Mouse (Mus musculus): Measurements from ENCODE around the gene Slc17a5. TPM values are rescaled to one million over a fixed set of nuclear protein-coding genes. Genes with fewer than 3 reads are reported as not detected.
"Not testable (repeated sequence)": the region's sequence is repeated elsewhere in the genome, so short reads cannot be mapped to it uniquely, and the experiment has no call there.

The Slc17a5 gene
- total RNA-seq, 2 experiments from 2014 or later, result 6.5 to 6.9 TPM

DNA sequence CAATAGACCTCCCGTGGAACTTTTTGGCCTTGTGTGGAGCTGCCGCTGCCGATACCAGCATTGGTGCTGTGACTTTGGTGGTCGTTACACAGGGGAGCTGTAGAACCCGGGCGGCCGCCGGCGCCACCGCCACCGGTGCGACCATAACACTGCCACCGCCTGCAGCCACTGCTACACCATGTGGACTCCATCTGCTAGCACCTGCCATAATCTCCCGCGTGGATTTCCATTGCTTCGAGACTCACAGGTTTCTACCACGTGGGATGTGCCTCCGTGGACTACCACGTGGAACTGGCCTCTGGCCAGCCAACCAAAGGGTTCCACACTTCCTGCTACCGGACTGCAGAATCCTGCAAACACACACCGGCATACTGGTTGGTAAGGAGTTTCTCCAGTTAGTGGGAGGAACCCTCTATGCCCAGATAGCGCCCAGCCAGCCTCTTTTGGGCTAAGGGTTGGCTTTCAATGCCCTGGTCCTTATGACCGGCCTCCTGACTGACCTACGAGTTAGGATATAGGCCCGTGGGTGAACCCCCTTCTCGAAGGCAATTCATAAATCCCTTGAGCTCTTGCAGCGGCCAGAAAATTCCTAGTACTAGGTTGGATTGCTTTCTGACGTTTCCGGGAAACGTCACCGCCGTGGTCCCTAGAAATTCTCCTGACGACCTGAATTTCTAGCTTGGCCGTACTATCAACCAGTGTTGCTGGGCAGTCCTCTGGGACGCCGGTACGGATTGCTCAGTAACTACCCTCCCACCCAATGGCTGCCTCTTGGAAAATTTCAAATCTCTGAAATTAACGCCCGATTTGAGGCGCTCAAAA lies 66.8 kb downstream of the Slc17a5 start:
- intact Hi-C loops (cut with DNase I), result loop anchor here (2.0 kb wide), 1 partner anchor 38 kb away; no protein-coding TSS in a partner anchor
- DNase-seq, result peak; percentile 34 to 41

DNA sequence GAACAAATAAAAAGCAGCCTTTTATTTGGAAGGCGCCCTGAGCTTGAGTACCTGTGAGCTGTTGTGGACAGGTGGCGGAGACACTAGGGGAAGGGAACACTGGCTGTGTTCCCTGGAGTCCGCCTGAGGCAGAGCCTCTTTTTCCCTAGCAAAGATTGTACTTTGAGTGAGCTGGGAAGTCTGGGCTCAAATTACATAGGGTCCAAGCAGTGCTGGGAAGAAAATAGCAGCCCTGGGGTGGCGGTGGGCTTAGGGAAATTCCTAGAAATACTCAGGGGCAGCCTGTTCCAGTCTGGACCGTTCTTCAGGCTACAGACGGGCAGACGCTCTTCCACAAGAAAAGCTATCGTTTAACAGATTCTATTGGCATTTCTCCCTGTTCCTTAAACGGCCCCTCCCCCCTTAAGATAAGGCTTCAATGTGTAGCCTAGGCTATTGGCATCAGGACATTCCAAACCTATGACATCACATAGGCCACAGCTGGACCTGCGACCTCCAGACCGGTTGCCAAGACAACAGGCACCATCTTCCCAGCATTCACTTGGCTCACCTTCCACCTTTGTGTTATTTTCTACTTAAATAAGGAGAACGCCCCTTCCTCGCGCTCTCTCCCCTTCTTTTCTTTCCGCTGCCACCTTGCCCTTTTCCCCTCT lies 67.6 kb downstream of the Slc17a5 start:
- intact Hi-C loops (cut with DNase I), result loop anchor here (2.0 kb wide), 1 partner anchor 37 kb away; no protein-coding TSS in a partner anchor
- no peak for DNase-seq

DNA sequence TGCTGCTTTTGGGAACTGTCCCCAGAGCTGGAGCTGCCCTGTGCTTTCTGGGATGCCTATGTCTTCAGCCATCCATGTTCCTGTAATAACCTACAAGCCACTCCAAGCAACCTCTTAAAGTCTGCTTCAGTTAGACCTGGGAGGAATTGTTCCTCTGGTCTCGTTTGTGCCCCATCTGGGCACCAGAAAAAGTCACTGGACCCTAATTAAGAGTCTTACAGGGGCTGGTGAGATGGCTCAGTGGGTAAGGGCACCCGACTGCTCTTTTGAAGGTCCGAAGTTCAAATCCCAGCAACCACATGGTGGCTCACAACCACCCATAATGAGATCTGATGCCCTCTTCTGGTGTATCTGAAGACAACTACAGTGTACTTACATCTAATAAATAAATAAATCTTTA lies 70.6 kb downstream of the Slc17a5 start:
- intact Hi-C loops (cut with DNase I), result not testable (repeated sequence)

DNA sequence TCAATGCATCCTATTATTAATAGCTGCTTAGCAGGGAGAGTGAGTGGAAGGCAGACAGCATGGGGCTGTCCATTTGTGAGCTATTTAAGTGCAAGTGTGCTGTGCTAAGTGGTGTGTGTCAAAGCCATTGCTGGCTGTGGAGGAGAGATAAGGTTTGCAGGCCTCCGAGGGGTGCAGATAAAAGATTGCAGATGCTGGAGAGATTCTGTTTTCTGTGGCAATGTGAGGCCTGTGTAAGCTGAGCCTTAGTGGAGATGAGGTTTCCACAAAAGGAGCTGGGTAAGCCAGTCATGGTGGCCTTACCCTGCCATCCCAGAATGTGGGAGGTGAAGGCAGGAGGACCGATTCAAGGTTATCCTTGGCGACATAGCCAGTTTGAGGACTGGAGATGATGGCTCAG lies 71.7 kb downstream of the Slc17a5 start:
- intact Hi-C loops (cut with DNase I), result no loop called here
- no peak for DNase-seq

More for the DNA sequence above, 70.6 kb downstream of the Slc17a5 start:
- DNase-seq, result not testable (repeated sequence)

DNA sequence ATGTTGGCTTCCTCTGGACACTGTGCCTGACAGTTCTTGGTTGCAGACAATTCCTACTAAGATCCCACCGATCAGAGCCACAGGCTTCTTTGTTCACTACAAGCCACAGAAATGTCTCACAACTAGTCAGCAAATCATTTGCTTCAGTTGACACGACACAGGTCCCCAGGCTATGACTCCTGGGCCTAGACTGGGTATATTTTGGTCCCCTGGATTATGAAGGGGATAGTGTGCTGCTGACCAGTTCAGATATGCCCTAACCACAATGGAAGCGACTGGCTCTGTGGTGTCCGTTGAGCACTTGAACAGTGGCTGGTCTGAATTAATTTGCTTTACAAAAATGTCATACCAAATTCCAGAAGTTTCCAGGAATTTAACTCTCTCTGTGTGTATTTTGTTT lies 73.2 kb downstream of the Slc17a5 start:
- intact Hi-C loops (cut with DNase I), result no loop called here
- DNase-seq, result no peak

DNA sequence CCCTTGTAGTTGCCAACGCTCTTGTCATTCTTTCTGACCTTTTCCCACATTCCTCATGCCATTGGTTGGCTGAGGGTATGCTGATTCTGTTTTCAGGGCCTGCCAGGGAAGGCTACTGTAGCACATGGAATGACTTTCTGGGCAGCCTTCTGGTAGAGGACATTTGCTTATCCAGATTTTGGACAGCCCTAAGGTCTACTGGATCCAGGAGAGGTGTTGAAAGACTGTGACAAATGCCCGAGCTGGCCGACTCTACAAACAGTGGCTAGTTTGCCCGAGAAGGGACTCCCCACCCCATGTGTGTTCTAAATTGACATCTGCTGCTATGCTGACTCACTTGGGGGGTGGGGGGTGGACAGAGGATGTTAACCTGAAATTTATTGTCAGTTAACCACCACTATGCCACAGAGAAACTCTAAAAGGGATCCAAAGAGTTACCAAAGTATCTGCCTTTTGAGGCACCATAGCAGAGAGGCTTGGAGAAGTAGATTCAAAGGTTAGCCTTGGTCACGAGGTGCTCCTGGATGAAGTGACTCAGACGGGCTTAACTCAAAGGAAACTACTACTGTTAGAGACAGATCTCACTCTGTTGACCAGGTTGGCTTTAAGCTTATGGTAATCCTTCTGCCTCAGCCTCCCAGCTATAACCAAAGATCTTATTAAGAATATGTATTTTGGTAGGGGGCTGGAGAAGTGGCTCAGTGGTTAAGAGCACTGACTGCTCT lies 73.9 kb downstream of the Slc17a5 start:
- intact Hi-C loops (cut with DNase I), result no loop called here
- DNase-seq, result peak; percentile 32 to 51

DNA sequence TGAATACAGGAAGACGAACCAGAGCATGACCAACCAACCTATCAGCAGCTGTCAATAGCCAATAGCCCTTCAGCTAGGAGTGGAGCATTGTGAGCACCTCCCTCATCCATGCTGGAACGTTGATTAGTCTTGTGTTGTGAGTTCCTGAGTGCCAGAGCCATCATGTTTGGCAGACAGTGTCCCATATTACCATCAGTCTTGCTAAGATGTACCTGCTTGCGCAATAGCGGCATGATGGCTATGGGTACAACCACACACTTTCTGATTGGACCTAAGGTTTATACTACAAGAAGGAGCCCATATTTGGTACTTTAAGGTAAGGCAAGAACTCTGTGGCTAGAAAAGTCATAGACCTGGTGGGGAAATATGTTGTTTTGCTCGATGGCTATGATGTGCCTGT lies 76.1 kb downstream of the Slc17a5 start:
- intact Hi-C loops (cut with DNase I), result no loop called here
- DNase-seq, result no peak

DNA sequence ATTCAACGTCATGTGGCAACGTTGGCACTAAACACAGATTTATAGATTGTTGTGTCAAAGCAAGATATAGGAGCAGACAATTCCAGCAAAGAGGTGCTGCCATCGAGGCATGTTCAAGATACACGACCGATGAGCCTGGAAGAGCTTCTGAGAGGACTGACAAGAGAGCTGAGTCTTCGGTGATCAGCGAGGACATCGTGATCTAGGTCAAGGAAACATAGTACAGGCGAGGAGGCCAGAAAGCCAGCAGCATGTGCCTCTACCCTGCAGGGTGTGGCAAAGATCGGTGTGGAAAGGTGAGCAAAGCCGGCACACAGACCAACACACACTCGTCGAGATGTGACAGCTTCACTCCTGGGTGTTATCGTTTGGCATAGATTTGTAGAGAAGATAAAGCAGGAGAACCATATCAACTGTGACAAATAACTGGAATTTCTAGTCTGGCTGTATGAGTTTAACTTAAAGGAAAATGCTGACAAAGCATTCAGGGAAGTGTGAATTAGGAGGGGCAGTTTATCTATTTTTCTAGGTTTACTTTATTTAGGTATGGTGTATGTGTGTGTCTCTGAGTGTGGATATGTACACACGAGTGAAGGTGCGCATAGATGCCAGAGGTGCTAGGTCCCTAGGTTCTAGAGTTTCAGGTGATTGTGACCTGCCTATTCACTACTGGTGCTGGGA lies 79.6 kb downstream of the Slc17a5 start:
- DNase-seq, result no peak
- intact Hi-C loops (cut with DNase I), result no loop called here

DNA sequence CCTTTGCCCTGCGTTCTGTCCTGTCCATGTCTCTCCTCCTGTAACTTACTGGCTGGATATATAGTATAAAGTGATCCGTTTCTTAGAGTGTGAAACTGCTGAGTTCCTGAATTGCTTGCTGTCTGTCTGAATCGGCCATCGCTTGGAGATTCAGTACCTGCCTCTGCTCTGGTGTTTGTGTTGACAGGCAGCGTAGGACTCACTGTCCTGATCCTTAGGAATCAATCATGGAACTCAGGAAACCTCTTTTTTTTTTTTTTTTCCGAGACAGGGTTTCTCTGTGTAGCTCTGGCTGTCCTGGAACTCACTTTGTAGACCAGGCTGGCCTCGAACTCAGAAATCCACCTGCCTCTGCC lies 81.1 kb downstream of the Slc17a5 start:
- intact Hi-C loops (cut with DNase I), result no loop called here

DNA sequence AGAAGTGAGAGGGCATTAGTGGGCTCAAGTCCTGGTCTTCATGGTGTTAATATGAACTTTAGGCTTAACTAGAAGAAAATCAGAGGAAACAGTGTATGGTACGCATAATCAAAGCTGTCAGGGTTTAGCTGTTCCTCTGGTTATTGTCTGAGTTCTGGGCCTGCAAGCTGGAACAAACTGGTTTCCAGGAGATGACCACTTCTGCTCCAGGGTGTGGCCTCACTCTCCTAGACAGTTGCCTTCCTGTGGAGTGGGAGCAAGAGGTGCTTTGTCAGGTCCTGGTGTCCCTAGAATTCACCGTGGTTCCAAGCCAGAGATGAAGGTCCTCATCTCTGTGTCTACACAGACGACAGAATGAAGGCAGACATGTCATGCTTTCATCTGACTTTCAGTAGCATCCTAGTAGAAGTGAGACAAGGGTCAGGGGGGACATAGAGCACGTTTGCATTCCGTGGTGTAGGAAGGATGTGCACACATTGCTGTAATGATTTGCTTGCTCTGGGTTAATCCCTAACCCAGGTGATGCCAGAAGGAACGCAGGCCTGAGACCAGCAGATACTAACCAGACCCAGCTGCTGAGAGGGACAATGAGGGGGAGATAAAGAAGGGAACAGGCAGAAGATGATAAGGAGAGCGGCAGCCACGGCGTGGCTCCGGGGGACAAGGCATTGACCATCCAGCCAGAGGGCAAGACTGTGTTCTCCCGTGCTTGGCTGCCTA lies 81.7 kb downstream of the Slc17a5 start:
- no peak for DNase-seq
- intact Hi-C loops (cut with DNase I), result no loop called here

More for the DNA sequence above, 81.1 kb downstream of the Slc17a5 start:
- no peak for DNase-seq

DNA sequence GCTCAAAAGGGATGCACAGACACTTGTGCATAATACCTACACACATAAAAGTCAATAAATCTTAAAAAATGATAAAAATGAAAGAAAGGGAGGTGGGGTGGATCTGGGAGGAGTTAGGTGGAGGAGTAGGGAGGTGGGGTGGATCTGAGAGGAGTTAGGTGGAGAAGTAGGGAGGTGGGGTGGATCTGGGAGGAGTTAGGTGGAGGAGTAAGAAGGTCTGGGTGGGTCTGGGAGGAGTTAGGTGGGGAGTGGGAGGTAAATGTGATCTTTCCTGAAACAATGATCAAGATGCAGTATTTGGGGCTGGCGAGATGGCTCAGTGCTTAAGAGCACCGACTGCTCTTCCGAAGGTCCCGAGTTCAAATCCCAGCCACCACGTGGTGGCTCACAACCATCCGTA lies 82.6 kb downstream of the Slc17a5 start:
- DNase-seq, result no peak
- intact Hi-C loops (cut with DNase I), result no loop called here

DNA sequence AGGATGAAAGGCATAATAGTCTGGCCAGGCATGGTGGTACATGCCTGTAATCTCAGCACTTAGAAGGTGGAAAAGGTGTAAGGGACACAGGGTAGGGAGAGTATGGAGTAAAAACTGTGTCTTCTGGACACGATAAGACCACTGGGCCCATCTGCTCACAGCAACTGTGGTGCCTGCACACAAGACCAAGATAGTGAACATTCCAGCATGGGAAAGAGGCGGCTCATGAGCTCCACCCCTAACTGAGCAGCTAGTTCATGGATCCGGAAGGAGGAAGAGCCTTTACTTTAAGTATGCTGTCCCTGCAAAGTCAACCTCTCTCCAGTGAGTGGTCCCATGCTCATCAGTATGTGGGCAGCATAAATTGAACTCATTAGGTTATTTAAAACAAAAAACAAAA lies 83.2 kb downstream of the Slc17a5 start:
- intact Hi-C loops (cut with DNase I), result no loop called here
- DNase-seq, result no peak

DNA sequence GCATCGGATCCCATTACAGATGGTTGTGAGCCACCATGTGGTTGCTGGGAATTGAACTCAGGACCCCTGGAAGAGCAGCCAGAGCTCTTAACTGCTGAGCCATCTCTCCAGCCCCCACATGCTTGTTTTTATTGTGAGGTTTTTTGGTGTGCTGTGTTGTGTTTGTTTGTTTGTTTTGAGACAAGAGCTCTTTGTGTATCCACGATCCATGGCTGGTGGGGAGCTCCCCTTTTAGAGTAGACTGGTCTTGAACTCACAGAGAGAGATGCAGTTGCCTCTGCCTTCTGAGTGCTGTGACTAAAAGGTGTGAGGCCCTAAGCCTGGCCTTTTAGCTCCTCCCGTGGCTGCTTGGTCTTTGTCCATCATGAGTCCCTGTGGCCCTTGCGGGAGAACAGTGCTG lies 83.7 kb downstream of the Slc17a5 start:
- no peak for DNase-seq
- intact Hi-C loops (cut with DNase I), result no loop called here

DNA sequence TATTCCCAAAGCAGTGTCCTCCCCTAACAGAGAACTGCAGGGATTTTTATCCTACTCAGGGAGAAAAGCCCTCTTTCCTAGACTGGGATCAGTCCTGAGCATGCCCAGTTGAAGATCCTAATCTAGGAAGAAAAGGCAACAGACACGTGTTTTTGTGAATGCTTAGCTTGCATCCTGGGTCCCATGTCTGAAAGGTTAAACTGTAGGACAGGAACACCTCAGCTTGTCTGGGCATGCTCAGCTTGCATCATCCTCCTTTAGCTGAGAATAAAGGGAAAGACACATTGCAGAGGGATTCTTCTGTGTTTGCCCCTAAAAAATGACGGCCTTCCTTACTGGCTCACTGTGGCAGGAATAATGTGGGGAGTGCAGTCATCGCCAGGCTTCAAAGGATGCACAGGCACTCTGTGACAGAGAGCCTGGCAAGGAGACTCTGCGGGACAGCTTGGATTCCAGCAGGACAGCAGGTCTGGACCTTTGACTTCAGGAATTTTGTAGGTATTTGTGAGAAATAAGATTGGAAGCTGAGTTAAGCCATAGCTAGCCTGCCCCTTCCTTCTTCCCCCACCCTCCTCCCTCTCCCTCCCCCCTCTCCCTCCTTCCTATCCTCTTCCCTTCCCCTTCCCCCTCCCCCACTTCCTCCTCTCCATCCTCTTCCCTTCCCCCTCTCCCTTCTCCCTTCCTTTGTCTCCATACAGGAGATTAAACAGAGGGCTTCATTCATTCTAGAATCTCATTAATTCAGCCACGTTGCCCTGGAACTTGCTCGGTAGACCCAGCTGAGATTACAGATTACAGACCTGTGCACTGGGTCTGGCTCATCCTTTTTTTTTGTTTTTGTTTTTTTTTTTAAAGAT lies 84.4 kb downstream of the Slc17a5 start:
- no peak for DNase-seq
- intact Hi-C loops (cut with DNase I), result no loop called here

DNA sequence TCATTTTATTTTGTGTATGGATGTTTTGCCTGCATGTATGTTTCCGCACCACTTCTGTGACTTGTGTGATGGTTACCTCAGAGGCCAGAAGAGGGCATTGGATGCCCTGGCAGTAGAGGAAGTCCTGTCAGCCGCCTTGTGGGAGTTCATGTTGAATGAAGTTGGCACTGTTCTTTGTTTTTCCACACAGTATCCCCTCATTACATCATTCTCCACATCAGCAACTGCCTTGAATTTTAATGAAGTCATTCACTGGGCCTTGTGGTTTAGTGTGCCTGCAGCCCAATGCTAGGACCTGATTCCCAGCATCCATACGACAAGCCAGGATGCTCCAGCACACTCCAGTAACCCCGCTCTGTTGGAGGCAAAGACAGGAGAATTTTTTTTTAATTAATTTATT lies 86.6 kb downstream of the Slc17a5 start:
- intact Hi-C loops (cut with DNase I), result no loop called here
- no peak for DNase-seq

DNA sequence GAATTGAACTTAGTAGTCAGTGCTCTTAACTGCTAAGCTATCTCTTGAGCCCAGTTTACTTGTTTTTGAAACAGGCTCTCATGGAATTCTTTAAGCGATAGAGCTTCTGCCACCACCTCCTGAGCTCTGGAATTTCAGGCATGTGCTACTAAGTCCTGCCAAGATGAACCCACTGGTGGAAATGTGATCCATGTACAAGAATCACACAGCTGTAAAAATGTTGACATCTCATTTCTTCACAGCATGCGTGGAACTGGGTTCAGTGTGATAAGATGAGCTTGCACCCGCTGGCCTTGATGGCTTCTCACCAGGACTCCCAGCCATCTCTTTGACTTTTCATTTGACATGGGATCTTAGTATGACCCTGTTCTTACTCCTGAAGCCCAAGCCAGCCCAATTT lies 87.5 kb downstream of the Slc17a5 start:
- intact Hi-C loops (cut with DNase I), result no loop called here
- DNase-seq, result no peak

DNA sequence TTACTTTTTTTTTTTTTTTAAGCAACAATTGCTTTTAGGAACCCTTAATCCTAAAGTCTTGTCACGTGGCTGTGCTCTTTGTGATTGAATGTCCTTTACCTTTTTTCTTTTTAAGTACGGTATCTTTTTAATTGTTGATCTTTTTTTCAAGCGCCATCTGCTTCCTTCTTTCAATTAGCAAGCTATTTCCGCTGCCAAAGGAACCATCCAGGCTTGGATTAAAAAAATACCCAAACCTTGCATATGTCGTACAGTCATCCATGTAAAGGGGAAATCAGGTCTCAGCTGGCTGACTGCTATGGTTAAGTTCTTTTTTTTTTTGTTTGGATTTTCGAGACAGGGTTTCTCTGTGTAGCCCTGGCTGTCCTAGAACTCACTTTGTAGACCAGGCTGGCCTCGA lies 94.7 kb downstream of the Slc17a5 start:
- intact Hi-C loops (cut with DNase I), result no loop called here
- DNase-seq, result no peak

DNA sequence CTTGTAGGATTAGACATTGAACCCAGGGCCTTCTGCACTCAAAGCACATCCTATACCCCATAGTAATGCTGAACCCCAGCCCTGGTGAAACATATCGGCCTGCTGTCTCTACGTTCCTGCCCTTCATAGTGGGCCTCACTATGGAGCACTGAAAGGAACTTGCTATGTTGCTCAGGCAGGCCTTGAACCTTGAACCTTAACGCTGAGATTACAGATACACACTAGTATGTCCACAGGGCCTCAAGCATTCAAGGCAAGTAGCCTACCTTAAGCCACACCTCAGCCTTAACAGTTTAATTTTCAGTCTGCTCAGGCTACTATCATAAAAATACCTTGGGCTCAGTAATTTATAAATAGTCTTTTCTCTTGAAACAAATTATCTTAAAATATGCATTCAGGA lies 95.6 kb downstream of the Slc17a5 start:
- DNase-seq, result no peak
- intact Hi-C loops (cut with DNase I), result no loop called here

DNA sequence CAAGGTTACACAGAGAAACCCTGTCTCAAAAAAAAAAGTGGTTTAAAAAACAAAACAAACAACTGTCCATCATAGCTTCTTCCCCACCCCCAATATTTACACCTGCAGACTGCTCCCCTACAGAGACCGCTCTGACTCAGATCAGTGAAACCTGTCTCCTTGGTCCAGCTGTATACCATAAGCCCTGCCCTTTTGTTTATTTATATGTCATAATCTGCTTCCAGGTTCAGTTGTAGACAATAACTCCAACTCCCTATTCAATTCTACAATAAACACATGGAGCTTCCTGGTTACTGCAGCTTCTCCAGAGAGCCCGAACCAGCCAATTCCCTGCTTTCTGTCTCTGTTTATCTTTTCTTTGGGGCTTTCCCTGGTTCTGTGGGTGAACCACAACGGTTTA lies 96.7 kb downstream of the Slc17a5 start:
- DNase-seq, result no peak
- intact Hi-C loops (cut with DNase I), result no loop called here
